8 mouse cellular contexts compared by ENCODE assay signal in the genomic region with DNA sequence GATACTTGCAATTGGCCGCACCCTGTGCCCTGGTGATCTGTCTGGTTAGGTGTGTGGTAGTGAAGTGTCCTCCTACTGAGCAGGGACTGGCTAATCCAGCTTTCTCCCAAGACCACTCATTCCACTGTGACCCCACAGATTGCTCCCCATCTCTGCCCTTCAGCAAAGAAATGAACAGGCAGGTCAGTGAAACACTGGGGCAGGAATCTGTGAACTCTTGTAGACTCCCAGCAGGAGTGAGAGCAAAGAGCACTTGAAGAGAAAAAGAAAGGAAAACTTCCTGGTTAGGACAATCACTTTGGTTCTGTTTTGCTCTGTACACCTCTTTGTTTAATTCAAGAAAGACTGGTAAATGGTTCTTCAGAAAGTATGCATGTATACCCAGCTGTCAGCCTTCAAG. TPM values are rescaled to one million over a fixed set of nuclear protein-coding genes. Genes with fewer than 3 reads are reported as not detected.
DNase-seq lines count a peak whose midpoint lies in the region; ATAC-seq and TF ChIP-seq lines count a peak whose summit lies in the region.

No protein-coding gene starts in this region.

- H3K36me3 ChIP-seq in ES-Bruce4 (ENCODE audit: control insufficient read depth, insufficient read depth, low read length, poor library complexity, severe bottlenecking): no peaks in the 10 kb centered on the region
- H3K36me3 ChIP-seq in heart, postnatal 0 days (replicated peaks; ENCODE audit: control insufficient read depth, insufficient read depth, low read length): no peaks in the 10 kb centered on the region
- H3K36me3 ChIP-seq in limb, embryonic 13.5 days: no peaks in the 10 kb centered on the region

- peak overlapping the region; percentile 89 for H3K4me3 ChIP-seq in gastrocnemius, adult 2 months
- peak overlapping the region; percentile 89 for H3K4me3 ChIP-seq in ES-Bruce4 (ENCODE audit: low read depth, low read length)
- peak overlapping the region; percentile 62 for H3K4me3 ChIP-seq in heart, postnatal 0 days (ENCODE audit: low read depth, low read length)
- H3K4me3 ChIP-seq in limb, embryonic 13.5 days: peak overlapping the region; percentile 62

- intact Hi-C loops in gastrocnemius, adult 2 months (cut with DNase I): no loop called here
- intact Hi-C loops in gastrocnemius, postnatal 14 days (cut with DNase I; ENCODE audit: low total_unique reads): loop anchor here (5.0 to 10.0 kb wide), 2 partner anchors 557 to 854 kb away; no protein-coding TSS in a partner anchor

- H3K27ac ChIP-seq in gastrocnemius, adult 2 months: peak overlapping the region; percentile 87
- H3K27ac ChIP-seq in ES-Bruce4 (ENCODE audit: insufficient read depth, low read length): no peak overlapping the region
- H3K27ac ChIP-seq in heart, postnatal 0 days (ENCODE audit: low read depth): no peak overlapping the region
- no peak overlapping the region for H3K27ac ChIP-seq in limb, embryonic 13.5 days

- no peak for ATAC-seq in heart, postnatal 0 days (ENCODE audit: insufficient read depth, low read depth)
- no peak for ATAC-seq in limb, embryonic 13.5 days (ENCODE audit: low FRiP score, low read depth)
- no peak for ATAC-seq in inflammation-experienced regulatory T-cells, adult 6 months

- DNase-seq in gastrocnemius, adult 2 months: no peak
- no peak for DNase-seq in gastrocnemius, postnatal 14 days
- no peak for DNase-seq in heart, postnatal 0 days (ENCODE audit: low spot score)
- no peak for DNase-seq in T-cell, adult 2 months (ENCODE audit: low spot score)
- DNase-seq in adrenal gland, postnatal 14 days: no peak

- H3K9me3 ChIP-seq in ES-Bruce4 (replicated peaks; ENCODE audit: control insufficient read depth, insufficient read depth, low read length, poor library complexity, severe bottlenecking): no peaks in the 10 kb centered on the region
- no peaks in the 10 kb centered on the region for H3K9me3 ChIP-seq in heart, postnatal 0 days (replicated peaks; ENCODE audit: control insufficient read depth, low read length)
- H3K9me3 ChIP-seq in limb, embryonic 13.5 days: no peaks in the 10 kb centered on the region

- no peaks in the 10 kb centered on the region for H3K27me3 ChIP-seq in ES-Bruce4 (ENCODE audit: control insufficient read depth, insufficient read depth, low read length, poor library complexity, severe bottlenecking)
- H3K27me3 ChIP-seq in heart, postnatal 0 days (ENCODE audit: control insufficient read depth, insufficient read depth, low read length): no peaks in the 10 kb centered on the region
- no peaks in the 10 kb centered on the region for H3K27me3 ChIP-seq in limb, embryonic 13.5 days

- peak overlapping the region; percentile 71 for H3K4me2 ChIP-seq in heart, postnatal 0 days (ENCODE audit: low read depth, low read length)
- H3K4me2 ChIP-seq in limb, embryonic 13.5 days (replicated peaks): peak overlapping the region; percentile 77

- TF ChIP-seq EP300 in ES-Bruce4 (IDR thresholded peaks at IDR 0.05; ENCODE audit: insufficient read depth, low read depth, low read length): no peak
- TF ChIP-seq EP300 in heart, postnatal 0 days (IDR thresholded peaks at IDR 0.05; ENCODE audit: low read depth): no peak

- TF ChIP-seq CTCF in gastrocnemius, adult 2 months (IDR thresholded peaks at IDR 0.05): no peak
- TF ChIP-seq CTCF in ES-Bruce4 (IDR thresholded peaks at IDR 0.05; ENCODE audit: low read depth, low read length): no peak
- no peak for TF ChIP-seq CTCF in heart, postnatal 0 days (IDR thresholded peaks at IDR 0.05; ENCODE audit: low read depth)

- no peaks in the 10 kb centered on the region for H3K4me1 ChIP-seq in ES-Bruce4 (ENCODE audit: control insufficient read depth, insufficient read depth, low read length)
- H3K4me1 ChIP-seq in heart, postnatal 0 days (ENCODE audit: control insufficient read depth, insufficient read depth): no peaks in the 10 kb centered on the region
- H3K4me1 ChIP-seq in limb, embryonic 13.5 days: peaks cover 22% of the 10 kb centered on the region

- no peak for TF ChIP-seq POLR2A in ES-Bruce4 (IDR thresholded peaks at IDR 0.05; ENCODE audit: insufficient read depth, low read length)

- peak overlapping the region; percentile 86; the same call in 1 of the 2 replicates for H3K9ac ChIP-seq in ES-Bruce4 (ENCODE audit: low read depth, poor library complexity, severe bottlenecking)
- no peak overlapping the region; the same call in 1 of the 2 replicates for H3K9ac ChIP-seq in heart, postnatal 0 days (replicated peaks; ENCODE audit: low read depth, low read length)
- peak overlapping the region; percentile 70 for H3K9ac ChIP-seq in limb, embryonic 13.5 days

- WGBS in heart, postnatal 0 days: 44% methylated on average over 1 of the region's 1 CpGs
- WGBS in limb, embryonic 13.5 days: 11% methylated on average over 1 of the region's 1 CpGs

RNA-seq across cellular contexts. Expression of gene Plxdc2, which starts 1.8 kb away (rescaled TPM):
- total RNA-seq in gastrocnemius, adult 2 months (2021): 10 to 100 TPM; 12.1 to 18.4 TPM
- 10 to 100 TPM; 22.5 to 27.9 TPM for total RNA-seq in gastrocnemius, postnatal 14 days (2021)
- polyA plus RNA-seq in ES-Bruce4 (2011; ENCODE audit: insufficient read depth, insufficient read length, low read depth, missing spikeins): 18.2 and 20.0 TPM in 2 replicates
- 4.2 and 5.6 TPM in 2 replicates for total RNA-seq in heart, postnatal 0 days (2014; rRNA removed; ENCODE audit: low replicate concordance)
- 6.1 and 7.4 TPM in 2 replicates for polyA plus RNA-seq in heart, postnatal 0 days (2015; fragmentation: Nextera tagmentation; extraction: Ambion mirVana)
- 30.0 and 34.0 TPM in 2 replicates for polyA plus RNA-seq in limb, embryonic 13.5 days (2015; fragmentation: Nextera tagmentation; extraction: Ambion mirVana)
- polyA plus RNA-seq in inflammation-experienced regulatory T-cells, adult 6 months (2017; shearing (Covaris generic)): 1 to 10 TPM in 2 of 3 experiments, under 1 TPM in 1; 0.30 to 1.6 (median 1.0) TPM
- 15.9 and 22.1 TPM in 2 replicates for total RNA-seq in adrenal gland, postnatal 14 days (2021)
